In the genomic region with DNA sequence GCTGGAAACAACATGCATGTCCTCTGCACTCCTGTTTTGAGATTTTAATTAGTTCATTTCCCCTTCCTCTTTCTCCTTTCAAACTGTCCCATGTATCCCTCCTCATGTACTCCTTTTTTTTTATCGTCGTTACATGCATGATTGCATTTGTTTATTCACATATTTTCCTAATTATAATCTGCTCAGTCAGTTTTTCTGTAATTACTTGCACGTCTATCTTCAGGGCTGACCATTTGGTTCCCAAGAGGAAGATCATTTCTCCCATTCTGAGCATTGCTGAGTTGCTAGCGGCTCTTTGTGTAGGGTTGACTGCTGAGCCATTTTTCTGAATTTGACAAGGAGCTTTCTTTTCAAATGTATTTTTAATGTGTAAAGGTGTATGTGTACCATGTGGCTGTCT, we compare ENCODE assay signal across 16 mouse cellular contexts.
"Had no signal": no experiment of that assay in that cellular context is flagged by ENCODE, and none has a peak within 500 bp of the region (broad histone marks: within the 10 kb centered on the region; RNA-seq: fewer than 3 reads in every experiment).

No protein-coding gene starts in this region.

- H3K4me1 ChIP-seq: neural tube, embryonic 12.5 days; neural tube, embryonic 13.5 days; neural tube, embryonic 15.5 days; stomach, embryonic 15.5 days had no signal

- DNase-seq: right cerebral cortex, adult 18-20 months; right cerebral cortex, postnatal 14 days; right cerebral cortex, postnatal 25 days; right cerebral cortex, postnatal 4 days; spleen, adult 18-20 months; thymus, adult 18-20 months; thymus, adult 2 months; thymus, postnatal 14 days; thymus, postnatal 25 days; thymus, postnatal 36 days; thymus, postnatal 4 days had no signal

- H3K36me3 ChIP-seq: neural tube, embryonic 12.5 days; neural tube, embryonic 13.5 days; neural tube, embryonic 15.5 days; stomach, embryonic 15.5 days had no signal

- H3K4me2 ChIP-seq: neural tube, embryonic 12.5 days; neural tube, embryonic 13.5 days; neural tube, embryonic 15.5 days; stomach, embryonic 15.5 days had no signal

- H3K9me3 ChIP-seq: neural tube, embryonic 12.5 days; neural tube, embryonic 13.5 days; neural tube, embryonic 15.5 days; stomach, embryonic 15.5 days had no signal

- H3K4me3 ChIP-seq: neural tube, embryonic 12.5 days; neural tube, embryonic 13.5 days; neural tube, embryonic 15.5 days; stomach, embryonic 15.5 days had no signal

- H3K27ac ChIP-seq: neural tube, embryonic 12.5 days; neural tube, embryonic 13.5 days; neural tube, embryonic 15.5 days; stomach, embryonic 15.5 days; stomach, postnatal 0 days had no signal

- H3K9ac ChIP-seq: neural tube, embryonic 12.5 days; neural tube, embryonic 13.5 days; neural tube, embryonic 15.5 days; stomach, embryonic 15.5 days had no signal

- H3K27me3 ChIP-seq: neural tube, embryonic 12.5 days; neural tube, embryonic 13.5 days; neural tube, embryonic 15.5 days; stomach, embryonic 15.5 days had no signal
